ENCODE assay signal across 8 mouse cellular contexts in genomic region chr10:14017822-14018364, GRCm38 (mm10). TPM values are rescaled to one million over a fixed set of nuclear protein-coding genes. Genes with fewer than 3 reads are reported as not detected.
DNase-seq lines count a peak whose midpoint lies in the region; TF ChIP-seq lines count a peak whose summit lies in the region.

No protein-coding gene starts in this region.

- intact Hi-C loops in left cerebral cortex, adult 2 months (cut with DNase I) = no loop called here
- intact Hi-C loops in heart, adult 2 months (cut with DNase I) = loop anchor here (2.0 to 5.0 kb wide), 3 partner anchors 39 to 69 kb away; partner anchors contain the start of gene Hivep2

- no peak for TF ChIP-seq POLR2A in heart, adult 2 months (IDR thresholded peaks at IDR 0.05; ENCODE audit: insufficient read depth, low read depth, low read length)

- H3K4me1 ChIP-seq in heart, adult 2 months (ENCODE audit: control insufficient read depth, insufficient read depth, low read length) = peaks cover 9% of the 10 kb centered on the region

- H3K79me2 ChIP-seq in heart, adult 2 months (replicated peaks; ENCODE audit: control insufficient read depth, insufficient read depth, low read length) = peaks cover 6% of the 10 kb centered on the region; the same call in 1 of the 2 replicates

- TF ChIP-seq CTCF in left cerebral cortex, adult 2 months (IDR thresholded peaks at IDR 0.05) = no peak
- no peak for TF ChIP-seq CTCF in heart, adult 2 months (IDR thresholded peaks at IDR 0.05)

- DNase-seq in left cerebral cortex, adult 2 months (ENCODE audit: extremely low spot score in 1 of 2, low spot score in 2 of 2) = peak in 1 of 2 experiments; percentile 29
- no peak for DNase-seq in left cerebral cortex, adult 8-10 months (ENCODE audit: low spot score in 2 of 2)
- DNase-seq in brain, adult 2 months (ENCODE audit: low read depth, low spot score) = peak; percentile 82
- DNase-seq in heart, adult 2 months = peak; percentile 40 to 49
- peak; percentile 54 for DNase-seq in kidney, adult 18-20 months
- DNase-seq in lung, postnatal 10 days = peak; percentile 27
- peak; percentile 7 for DNase-seq in right cerebral cortex, postnatal 4 days
- no peak for DNase-seq in ovary, postnatal 36 days (ENCODE audit: low spot score)

- peak overlapping the region; percentile 81 for H3K27ac ChIP-seq in left cerebral cortex, adult 2 months
- H3K27ac ChIP-seq in heart, adult 2 months = peak overlapping the region; percentile 65

- no peak for TF ChIP-seq EP300 in heart, adult 2 months (IDR thresholded peaks at IDR 0.05; ENCODE audit: insufficient read depth, low read depth, low read length)

- no peaks in the 10 kb centered on the region for H3K27me3 ChIP-seq in heart, adult 2 months (ENCODE audit: control insufficient read depth, insufficient read depth, low read length)

- WGBS in heart, adult 2 months = 2% methylated on average over 12 of the region's 12 CpGs

- H3K4me3 ChIP-seq in left cerebral cortex, adult 2 months = peak overlapping the region; percentile 35
- peak overlapping the region; percentile 32 for H3K4me3 ChIP-seq in heart, adult 2 months

- peaks cover 24% of the 10 kb centered on the region for H3K36me3 ChIP-seq in heart, adult 2 months (ENCODE audit: control insufficient read depth, insufficient read depth, low read length)

- H3K9ac ChIP-seq in heart, adult 2 months (ENCODE audit: low read depth, low read length) = peak overlapping the region; percentile 7

RNA-seq across cellular contexts. Expression of gene Hivep2, which starts 52.0 kb away (rescaled TPM):
- total RNA-seq in left cerebral cortex, adult 2 months (2021) = 100 to 1,000 TPM; 252 to 263 TPM
- 100 to 1,000 TPM; 164 to 240 (median 191) TPM for total RNA-seq in left cerebral cortex, adult 8-10 months (2022)
- total RNA-seq in heart, adult 2 months (2021) = 10 to 100 TPM; 20.9 to 22.6 TPM
- polyA plus RNA-seq in heart, adult 2 months (2012; rRNA removed) = 5.3 and 10.3 TPM in 2 replicates

Comparison
In these comparisons a context has a peak if more than half of its experiments do, and no peak if none do; other contexts are left out.
1. DNase-seq: peak in brain, adult 2 months (single experiment), heart, adult 2 months (2 of 2), kidney, adult 18-20 months (single experiment), lung, postnatal 10 days (single experiment) and right cerebral cortex, postnatal 4 days (single experiment); none in left cerebral cortex, adult 8-10 months (0 of 2) and ovary, postnatal 36 days (single experiment).
2. RNA of gene Hivep2, which starts 52.0 kb away (total RNA-seq): 252 to 263 TPM in left cerebral cortex, adult 2 months and 164 to 240 TPM in left cerebral cortex, adult 8-10 months; 20.9 to 22.6 TPM in heart, adult 2 months; every median in the first group is over 4 times any median in the second.